Mouse (Mus musculus): ENCODE measurements around the gene Rack1. TPM values are rescaled to one million over a fixed set of nuclear protein-coding genes. Genes with fewer than 3 reads are reported as not detected.

Rack1 gene
- polyA plus RNA-seq, 1 experiment = 2,204 TPM

DNA sequence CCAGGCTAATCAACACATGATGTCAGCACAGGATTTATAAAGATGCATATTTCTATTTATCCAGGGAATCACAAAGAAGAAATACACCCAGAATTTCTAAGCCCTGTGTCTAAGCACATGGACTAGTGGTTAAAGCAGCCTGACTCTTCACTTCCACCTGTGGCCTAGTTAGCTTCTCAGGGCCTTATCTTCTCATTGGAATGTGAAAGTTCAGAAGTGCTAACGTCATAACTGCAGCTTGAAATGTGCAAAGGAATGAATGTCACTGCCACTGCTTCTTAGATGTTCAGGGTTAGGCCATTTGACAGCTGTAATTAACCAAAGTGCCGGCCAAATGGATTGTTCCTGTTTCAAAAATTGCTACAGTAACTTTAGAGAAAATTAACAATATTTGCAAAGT, 30.1 kb downstream of the Rack1 start:
- WGBS = 76% methylated on average over 2 of the region's 2 CpGs
- no peak overlapping the region for H3K27ac ChIP-seq (ENCODE audit: insufficient read depth, low read length)
- no peak for DNase-seq (ENCODE audit: low read depth in 1 of 2, low spot score in 2 of 2)

DNA sequence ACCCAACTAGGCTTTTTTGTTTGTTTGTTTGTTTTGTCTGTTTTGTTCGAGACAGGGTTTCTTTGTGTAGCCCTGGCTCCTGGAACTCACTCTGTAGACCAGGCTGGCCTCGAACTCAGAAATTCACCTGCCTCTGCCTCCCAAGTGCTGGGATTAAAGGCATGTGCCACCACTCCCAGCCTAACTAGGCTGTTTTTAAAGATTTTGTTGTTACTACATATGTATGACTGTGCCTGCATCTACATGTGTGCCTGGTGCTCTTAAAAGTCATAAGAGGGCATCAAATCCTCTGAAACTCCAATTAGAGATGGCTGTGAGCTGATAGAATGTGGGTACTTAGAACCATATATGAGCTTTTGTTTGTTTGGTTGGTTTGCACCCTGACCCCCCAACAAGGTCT, 31.1 kb downstream of the Rack1 start:
- H3K27me3 ChIP-seq (ENCODE audit: control insufficient read depth, insufficient read depth, low read length) = no peaks in the 10 kb centered on the region
- no peak overlapping the region for H3K27ac ChIP-seq (ENCODE audit: insufficient read depth, low read length)
- WGBS = 95% methylated on average over 2 of the region's 2 CpGs
- H3K4me1 ChIP-seq (ENCODE audit: control insufficient read depth, insufficient read depth, insufficient read length) = no peaks in the 10 kb centered on the region
- no peak overlapping the region for H3K4me3 ChIP-seq (ENCODE audit: extremely low read depth, insufficient read depth, insufficient read length)
- DNase-seq (ENCODE audit: low read depth in 1 of 2, low spot score in 2 of 2) = no peak
- TF ChIP-seq POLR2A (IDR thresholded peaks at IDR 0.05; ENCODE audit: low read depth, low read length) = no peak
- no peak for TF ChIP-seq CTCF (IDR thresholded peaks at IDR 0.05; ENCODE audit: extremely low read depth, insufficient read depth, insufficient read length, insufficient replicate concordance)
- H3K36me3 ChIP-seq (ENCODE audit: control insufficient read depth, insufficient read depth, low read length) = no peaks in the 10 kb centered on the region

More for the DNA sequence above, 30.1 kb downstream of the Rack1 start:
- TF ChIP-seq POLR2A (IDR thresholded peaks at IDR 0.05; ENCODE audit: low read depth, low read length) (no peak), CTCF (IDR thresholded peaks at IDR 0.05; ENCODE audit: extremely low read depth, insufficient read depth, insufficient read length, insufficient replicate concordance) (no peak)
- H3K36me3 ChIP-seq (ENCODE audit: control insufficient read depth, insufficient read depth, low read length) = no peaks in the 10 kb centered on the region
- H3K4me3 ChIP-seq (ENCODE audit: extremely low read depth, insufficient read depth, insufficient read length) = no peak overlapping the region
- H3K4me1 ChIP-seq (ENCODE audit: control insufficient read depth, insufficient read depth, insufficient read length) = no peaks in the 10 kb centered on the region
- no peaks in the 10 kb centered on the region for H3K27me3 ChIP-seq (ENCODE audit: control insufficient read depth, insufficient read depth, low read length)

DNA sequence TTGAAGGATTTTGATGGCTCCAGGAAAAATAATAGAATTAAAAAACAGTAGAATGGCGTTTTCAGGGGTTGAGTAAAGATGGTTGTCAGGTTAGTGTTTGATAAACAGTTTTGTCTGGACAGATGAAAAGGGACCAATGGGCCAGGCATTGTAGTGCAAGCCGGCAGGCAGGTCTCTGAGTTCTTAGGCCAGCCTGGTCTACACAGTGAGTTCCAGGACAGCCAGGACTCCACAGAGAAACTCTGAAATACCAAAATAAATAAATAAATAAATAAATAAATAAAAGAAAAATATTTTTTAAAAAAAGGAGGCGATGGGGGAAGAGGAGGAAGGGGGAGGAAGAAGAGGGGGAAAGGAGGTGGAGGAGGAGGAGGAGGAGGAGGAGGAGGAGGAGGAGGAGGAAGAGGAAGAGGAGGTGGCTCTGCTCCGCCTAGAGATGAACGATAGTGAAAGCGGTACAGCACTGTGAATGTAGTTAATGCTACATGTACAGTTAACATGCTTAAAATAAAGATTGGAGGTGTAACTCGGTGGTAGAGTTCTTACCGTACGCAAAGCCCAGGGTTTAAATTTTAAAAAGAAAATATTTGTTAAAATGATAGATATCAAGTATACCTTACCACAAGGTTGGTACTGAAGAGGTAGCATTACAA, 33.1 kb downstream of the Rack1 start:
- TF ChIP-seq CTCF (IDR thresholded peaks at IDR 0.05; ENCODE audit: extremely low read depth, insufficient read depth, insufficient read length, insufficient replicate concordance) (no peak), POLR2A (IDR thresholded peaks at IDR 0.05; ENCODE audit: low read depth, low read length) (no peak)

DNA sequence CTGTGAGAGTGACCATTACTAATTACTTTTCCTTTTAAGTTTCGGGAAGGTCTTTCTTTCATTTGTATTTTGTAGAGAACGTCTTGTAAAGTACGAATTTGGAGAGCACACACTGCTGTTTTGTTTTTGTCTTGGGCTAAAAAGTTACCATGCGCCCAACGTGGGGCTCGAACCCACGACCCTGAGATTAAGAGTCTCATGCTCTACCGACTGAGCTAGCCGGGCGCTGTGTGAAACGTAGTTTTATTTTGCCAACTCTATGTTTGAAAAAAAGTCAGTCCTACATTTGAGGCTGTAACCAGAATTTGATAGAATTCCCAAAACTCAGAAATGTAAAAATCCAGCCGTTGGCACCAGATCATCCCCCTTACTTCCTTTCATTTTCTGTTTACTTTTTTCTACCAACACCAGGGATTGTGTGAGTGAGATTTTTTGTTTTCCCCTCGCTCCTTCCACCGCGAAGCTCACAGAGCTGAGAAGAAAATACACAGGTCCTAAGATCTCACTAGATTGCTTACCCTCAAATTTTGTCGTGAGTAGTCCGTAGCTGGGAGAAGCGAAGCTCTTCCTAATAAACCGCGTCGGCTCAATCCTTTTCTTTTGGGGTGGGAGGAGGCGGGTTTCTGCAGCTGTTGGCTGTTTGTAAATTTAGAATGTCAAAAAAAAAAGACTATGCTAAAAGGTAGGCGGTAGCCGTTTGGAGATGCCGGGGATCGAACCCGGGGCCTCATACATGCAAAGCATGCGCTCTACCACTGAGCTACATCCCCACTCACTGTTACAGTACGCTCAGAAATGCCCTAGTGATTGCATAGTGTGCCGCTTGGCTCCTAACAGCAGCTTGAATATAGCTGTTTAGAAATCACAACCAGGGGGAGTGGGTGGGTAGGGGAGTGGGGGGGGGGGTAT, 33.9 kb downstream of the Rack1 start:
- peak overlapping the region; percentile 74 for H3K4me3 ChIP-seq (ENCODE audit: extremely low read depth, insufficient read depth, insufficient read length)
- no peaks in the 10 kb centered on the region for H3K27me3 ChIP-seq (ENCODE audit: control insufficient read depth, insufficient read depth, low read length)
- no peaks in the 10 kb centered on the region; the same call in 1 of the 2 replicates for H3K4me1 ChIP-seq (ENCODE audit: control insufficient read depth, insufficient read depth, insufficient read length)
- no peaks in the 10 kb centered on the region for H3K36me3 ChIP-seq (ENCODE audit: control insufficient read depth, insufficient read depth, low read length)
- no peak for TF ChIP-seq POLR2A (IDR thresholded peaks at IDR 0.05; ENCODE audit: low read depth, low read length)
- TF ChIP-seq CTCF (IDR thresholded peaks at IDR 0.05; ENCODE audit: extremely low read depth, insufficient read depth, insufficient read length, insufficient replicate concordance) = no peak
- DNase-seq (ENCODE audit: low read depth in 1 of 2, low spot score in 2 of 2) = peak; percentile 84 to 86
- peak overlapping the region; percentile 84 for H3K27ac ChIP-seq (ENCODE audit: insufficient read depth, low read length)
- under 1% methylated on average over 30 of the region's 30 CpGs for WGBS

More for the DNA sequence above, 33.1 kb downstream of the Rack1 start:
- Histone ChIP-seq H3K4me1 (ENCODE audit: control insufficient read depth, insufficient read depth, insufficient read length) (no peaks in the 10 kb centered on the region; the same call in 1 of the 2 replicates), H3K27ac (ENCODE audit: insufficient read depth, low read length) (no peak overlapping the region), H3K27me3 (ENCODE audit: control insufficient read depth, insufficient read depth, low read length) (no peaks in the 10 kb centered on the region), H3K4me3 (ENCODE audit: extremely low read depth, insufficient read depth, insufficient read length) (peak overlapping the region; percentile 74), H3K36me3 (ENCODE audit: control insufficient read depth, insufficient read depth, low read length) (no peaks in the 10 kb centered on the region)
- no peak for DNase-seq (ENCODE audit: low read depth in 1 of 2, low spot score in 2 of 2)
- 14% methylated on average over 9 of the region's 9 CpGs for WGBS

DNA sequence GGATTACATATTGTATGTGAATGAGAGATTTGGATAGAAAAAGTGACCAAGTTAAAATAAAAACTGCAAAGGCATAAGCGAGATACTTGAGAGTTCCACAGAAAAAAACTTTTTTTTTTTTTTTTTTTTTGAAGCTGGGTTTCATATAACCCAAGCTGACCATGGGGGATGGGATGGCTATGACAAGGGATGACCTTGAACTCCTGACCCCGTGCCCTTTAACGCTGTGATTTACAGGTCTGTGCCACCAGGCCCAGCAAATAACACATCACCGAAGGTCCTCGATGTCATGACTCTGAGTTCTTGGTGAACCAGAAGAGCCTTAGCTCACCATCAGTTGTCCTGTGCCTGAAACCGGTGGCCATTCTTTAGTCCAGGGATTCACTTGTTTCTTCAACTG, 35.8 kb downstream of the Rack1 start:
- Histone ChIP-seq H3K27ac (ENCODE audit: insufficient read depth, low read length) (no peak overlapping the region), H3K27me3 (ENCODE audit: control insufficient read depth, insufficient read depth, low read length) (no peaks in the 10 kb centered on the region), H3K4me3 (ENCODE audit: extremely low read depth, insufficient read depth, insufficient read length) (no peak overlapping the region), H3K4me1 (ENCODE audit: control insufficient read depth, insufficient read depth, insufficient read length) (peaks cover 6% of the 10 kb centered on the region; the same call in 1 of the 2 replicates), H3K36me3 (ENCODE audit: control insufficient read depth, insufficient read depth, low read length) (no peaks in the 10 kb centered on the region; the same call in 1 of the 2 replicates)
- no peak for TF ChIP-seq POLR2A (IDR thresholded peaks at IDR 0.05; ENCODE audit: low read depth, low read length)
- TF ChIP-seq CTCF (IDR thresholded peaks at IDR 0.05; ENCODE audit: extremely low read depth, insufficient read depth, insufficient read length, insufficient replicate concordance) = no peak
- DNase-seq (ENCODE audit: low read depth in 1 of 2, low spot score in 2 of 2) = no peak
- 84% methylated on average over 6 of the region's 6 CpGs for WGBS

DNA sequence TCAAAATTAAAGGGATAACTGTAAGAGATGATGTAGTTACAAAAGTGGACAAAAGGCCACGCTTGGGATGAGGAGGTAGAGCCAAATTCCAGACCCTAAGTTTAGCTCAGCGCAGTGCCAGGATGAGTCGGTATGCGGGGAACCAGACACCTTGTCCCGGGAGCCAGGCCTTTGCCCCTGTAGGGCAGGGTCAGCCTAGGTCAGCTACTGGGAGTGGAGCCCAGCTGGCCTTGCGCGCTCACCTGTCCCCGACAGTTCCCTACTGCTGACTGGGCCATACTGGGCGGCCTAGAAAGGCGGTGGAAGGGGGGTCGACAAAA, 36.8 kb downstream of the Rack1 start:
- peak overlapping the region; percentile 81 for H3K4me3 ChIP-seq (ENCODE audit: extremely low read depth, insufficient read depth, insufficient read length)
- TF ChIP-seq CTCF (IDR thresholded peaks at IDR 0.05; ENCODE audit: extremely low read depth, insufficient read depth, insufficient read length, insufficient replicate concordance) (no peak), POLR2A (IDR thresholded peaks at IDR 0.05; ENCODE audit: low read depth, low read length) (no peak)
- H3K27ac ChIP-seq (ENCODE audit: insufficient read depth, low read length) = peak overlapping the region; percentile 89
- 56% methylated on average over 11 of the region's 11 CpGs for WGBS
- no peaks in the 10 kb centered on the region; the same call in 1 of the 2 replicates for H3K36me3 ChIP-seq (ENCODE audit: control insufficient read depth, insufficient read depth, low read length)
- no peak for DNase-seq (ENCODE audit: low read depth in 1 of 2, low spot score in 2 of 2)
- H3K27me3 ChIP-seq (ENCODE audit: control insufficient read depth, insufficient read depth, low read length) = no peaks in the 10 kb centered on the region
- H3K4me1 ChIP-seq (ENCODE audit: control insufficient read depth, insufficient read depth, insufficient read length) = peaks cover 12% of the 10 kb centered on the region; the same call in 1 of the 2 replicates
